Mouse (Mus musculus): ENCODE data around the gene Itih5. TPM values are rescaled to one million over a fixed set of nuclear protein-coding genes. Genes with fewer than 3 reads are reported as not detected.

The Itih5 gene
- 10 to 100 TPM; 25.3 to 28.2 TPM for total RNA-seq (2021)
- long read RNA-seq, experiment 1, full-length matches to known transcripts, result 6 of 12 reads
- long read RNA-seq, experiment 1, partial matches to known transcripts, result 0 of 12 reads
- long read RNA-seq, experiment 1, other reads (novel, unspliced or antisense), result 6 of 12 reads
- long read RNA-seq, experiment 2, full-length matches to known transcripts, result 32 of 47 reads
- long read RNA-seq, experiment 2, partial matches to known transcripts, result 5 of 47 reads
- long read RNA-seq, experiment 2, other reads (novel, unspliced or antisense), result 10 of 47 reads

- peak; percentile 14 to 21 for DNase-seq (ENCODE audit: low spot score in 2 of 2)
Measured at GRCm38 (mm10) chr2:10153201-10154075, at the start of gene Itih5. Itih5 (plus strand) TSS chr2:10153571.

DNA sequence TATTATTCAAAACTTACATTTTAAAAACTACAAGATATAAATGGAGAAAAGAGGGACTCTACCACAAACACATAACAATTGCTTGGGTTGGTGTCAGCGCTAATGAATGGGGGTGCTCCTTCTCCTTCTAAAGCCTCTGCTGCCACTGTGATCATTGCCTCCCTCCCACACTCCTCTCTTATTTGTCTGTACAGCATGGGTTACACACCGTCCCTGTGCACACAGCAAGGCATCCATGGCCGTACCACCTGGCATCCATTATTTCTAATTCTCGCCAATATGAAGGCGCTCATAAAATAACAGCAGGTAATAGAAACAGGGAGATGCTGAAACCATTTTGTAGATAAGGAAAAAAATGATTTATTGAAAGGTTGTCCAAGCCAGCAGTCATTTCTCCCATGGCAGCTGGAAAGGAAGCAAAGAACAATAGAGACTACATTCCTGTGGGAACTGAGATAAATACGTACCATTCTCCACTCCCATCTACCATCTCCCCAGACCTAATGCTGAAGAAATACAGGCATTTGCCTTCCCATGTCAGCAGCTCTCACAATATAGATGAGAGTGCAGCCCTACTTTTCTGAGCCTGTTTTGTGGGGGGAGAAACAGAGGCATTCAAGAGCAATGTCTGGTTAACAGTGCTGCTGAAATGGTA, 44.7 kb upstream of the Itih5 start:
- DNase-seq (ENCODE audit: low spot score in 2 of 2), result no peak

GRCm38 (mm10) chr2:10118751-10119150, 34.6 kb upstream of the Itih5 start:
- DNase-seq (ENCODE audit: low spot score in 2 of 2), result no peak

DNA sequence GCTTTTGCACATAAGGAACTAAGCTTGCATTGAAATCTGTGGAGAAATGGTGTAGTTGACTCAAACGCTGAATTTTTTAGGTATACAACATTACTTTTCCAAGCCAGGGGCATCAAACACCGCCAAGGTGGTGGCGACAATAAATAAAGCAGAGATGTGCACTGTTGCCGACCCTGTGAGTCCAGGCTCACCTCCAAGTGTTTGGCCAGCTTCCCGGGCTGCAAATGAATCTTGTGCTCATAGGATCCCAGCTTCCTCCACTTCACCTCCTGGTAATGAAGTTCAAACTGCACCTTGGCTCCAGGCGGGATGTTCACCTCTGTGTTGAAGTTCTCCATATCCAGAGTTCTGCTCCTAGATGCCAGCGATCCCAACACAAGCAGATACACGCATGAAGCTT, 34.1 kb upstream of the Itih5 start:
- DNase-seq (ENCODE audit: low spot score in 2 of 2), result no peak

DNA sequence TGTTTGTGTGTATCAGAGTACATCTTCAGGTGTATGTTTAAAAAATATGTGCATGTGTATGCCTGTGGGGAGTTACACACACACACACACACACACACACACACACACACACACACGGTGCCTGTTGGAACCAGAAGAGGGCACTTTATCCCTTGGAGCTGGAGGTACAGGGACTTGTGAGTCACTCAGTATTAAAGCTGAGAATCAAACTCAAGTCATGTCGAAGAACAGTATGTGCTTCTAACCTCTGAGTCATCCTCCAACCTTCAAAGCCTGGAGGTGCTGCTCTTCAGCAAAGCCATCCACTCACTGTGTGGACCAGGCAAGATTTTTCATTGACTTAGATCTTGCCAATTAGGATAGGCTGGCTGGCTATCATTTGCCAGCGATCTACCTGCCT, 31.5 kb upstream of the Itih5 start:
- no peak for DNase-seq (ENCODE audit: low spot score in 2 of 2)

DNA sequence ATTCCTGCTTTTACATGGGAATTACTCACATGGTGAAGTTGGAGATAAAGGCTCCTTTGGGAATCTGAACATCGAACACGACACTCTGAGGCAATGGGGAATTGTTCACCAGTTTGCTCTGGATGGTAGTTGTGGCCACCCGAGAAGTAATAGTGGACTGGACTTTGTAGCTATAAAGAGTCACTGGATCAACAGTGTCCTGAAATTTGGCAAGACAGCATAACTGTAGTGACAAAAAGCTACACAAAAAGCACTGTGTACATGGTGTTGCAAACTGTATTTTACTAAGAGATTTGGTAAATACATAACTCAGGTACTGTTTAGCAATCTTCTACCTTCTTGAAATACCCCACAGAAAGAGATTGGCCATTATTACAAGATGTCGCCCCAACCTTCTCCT, 27.2 kb upstream of the Itih5 start:
- DNase-seq (ENCODE audit: low spot score in 2 of 2), result no peak

DNA sequence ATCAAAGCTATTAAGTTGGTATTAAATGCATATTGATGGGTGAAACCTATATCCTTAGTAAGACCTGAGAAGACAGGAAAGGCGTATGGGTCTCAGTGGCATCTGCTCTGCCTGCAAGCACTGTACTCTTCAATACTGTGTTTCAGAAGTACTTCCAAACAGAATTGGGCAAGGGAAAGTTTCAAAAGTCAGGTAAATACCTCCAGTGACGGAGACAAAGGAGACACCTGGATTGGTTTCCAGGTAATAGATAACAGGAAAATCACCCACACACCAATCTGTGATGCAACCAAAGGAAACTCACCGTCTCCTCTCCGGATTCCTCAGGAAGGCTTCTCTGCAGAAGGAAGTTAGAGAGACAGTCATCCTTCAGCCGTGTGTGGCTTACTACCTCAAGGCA, 25.9 kb upstream of the Itih5 start:
- no peak for DNase-seq (ENCODE audit: low spot score in 2 of 2)

DNA sequence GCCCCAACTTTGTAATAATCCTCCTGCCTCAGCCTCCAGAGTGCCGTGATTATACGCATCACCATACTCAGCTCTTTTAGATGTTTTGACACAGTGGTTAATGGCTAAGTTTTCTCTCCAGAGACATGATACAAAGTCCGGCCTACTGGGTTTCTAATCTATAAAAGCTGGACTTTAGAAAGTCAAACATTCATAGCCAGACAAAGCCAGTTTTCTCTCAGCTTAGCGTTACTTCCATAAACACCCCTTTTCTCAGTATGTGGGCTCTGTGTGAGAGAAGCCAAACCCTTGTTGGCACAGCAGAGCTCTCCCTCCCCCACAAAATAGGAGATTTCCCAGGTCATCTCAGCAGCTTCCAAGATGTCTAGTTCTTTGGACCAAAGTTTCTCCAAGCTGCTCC, 24.8 kb upstream of the Itih5 start:
- no peak for DNase-seq (ENCODE audit: low spot score in 2 of 2)

DNA sequence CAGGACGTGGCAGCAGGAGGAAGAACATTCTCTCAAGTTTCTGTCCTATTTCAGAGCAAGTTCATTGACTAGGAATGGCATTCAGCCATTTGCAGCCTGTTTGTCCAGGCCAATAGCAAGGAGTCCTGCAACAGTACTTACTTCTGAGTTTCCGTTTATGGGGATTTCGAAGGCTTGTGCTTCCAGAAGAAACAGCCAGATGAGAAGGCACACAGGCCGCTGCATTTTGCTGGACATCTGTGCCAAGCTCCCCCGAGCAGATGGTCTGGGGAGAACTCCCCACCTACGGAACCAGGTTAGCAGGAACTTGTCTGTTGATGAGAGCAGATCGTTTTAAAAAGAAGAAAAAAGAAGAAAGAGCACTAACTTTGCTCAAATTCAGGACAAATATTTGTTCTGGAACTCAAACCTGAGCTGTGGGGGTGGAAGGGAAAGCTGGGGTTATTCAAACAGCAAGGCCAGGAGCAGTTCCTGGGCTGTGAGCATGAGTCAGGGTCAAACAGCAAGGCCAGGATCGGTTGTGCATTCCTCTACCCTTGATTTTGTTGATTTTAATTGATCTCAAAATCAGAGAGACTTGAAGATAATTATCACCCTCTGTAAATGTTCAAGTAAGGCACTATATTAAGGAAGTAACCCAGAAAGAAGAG, 22.9 kb upstream of the Itih5 start:
- no peak for DNase-seq (ENCODE audit: low spot score in 2 of 2)

GRCm38 (mm10) chr2:10131296-10131695, 22.1 kb upstream of the Itih5 start, which contains the start of gene Itih2:
Itih2 (minus strand) TSS chr2:10131396.
- DNase-seq (ENCODE audit: low spot score in 2 of 2), result no peak

- DNase-seq (ENCODE audit: low spot score in 2 of 2), result no peak
Measured at GRCm38 (mm10) chr2:10132128-10132527, 21.2 kb upstream of the Itih5 start.

DNA sequence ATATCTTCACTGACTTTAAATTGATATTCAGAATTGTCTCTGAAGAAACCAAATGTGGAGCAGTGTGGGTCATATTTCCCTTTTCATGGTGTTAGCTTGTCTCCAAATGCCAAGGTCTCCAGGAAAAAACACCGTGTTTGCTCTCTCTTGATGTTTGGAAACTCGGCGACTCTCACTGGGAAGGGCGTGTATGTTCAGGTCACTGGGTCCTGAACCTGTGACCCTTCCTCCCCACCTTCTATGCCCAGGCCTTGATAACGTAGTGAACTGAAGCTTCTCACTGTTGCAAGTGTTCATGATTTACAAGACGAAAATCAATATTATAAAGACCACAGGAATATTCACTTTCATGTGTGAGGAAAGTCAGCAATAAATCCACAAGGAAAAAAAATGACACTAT, 19.4 kb upstream of the Itih5 start:
- no peak for DNase-seq (ENCODE audit: low spot score in 2 of 2)

GRCm38 (mm10) chr2:10137320-10137719, 16.1 kb upstream of the Itih5 start:
- no peak for DNase-seq (ENCODE audit: low spot score in 2 of 2)

DNA sequence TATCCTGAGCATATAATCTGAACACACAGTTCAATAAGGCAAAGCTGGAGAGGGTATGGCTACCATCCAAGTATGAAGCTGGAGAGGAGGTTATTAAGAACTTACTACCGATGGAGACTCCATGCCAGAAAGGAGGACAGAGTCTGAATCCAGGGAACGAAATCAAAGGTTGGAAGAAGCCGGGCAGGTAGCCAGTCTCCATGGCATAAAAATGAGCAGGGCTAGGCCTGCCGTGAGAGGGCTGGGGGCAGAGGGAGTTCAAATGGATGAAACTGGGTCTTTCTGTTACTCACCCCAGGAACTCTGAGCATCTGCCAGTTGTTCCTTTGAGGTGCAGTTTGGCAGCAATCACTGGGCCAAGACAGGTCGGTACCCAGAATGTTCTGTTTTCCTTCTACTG, 12.9 kb upstream of the Itih5 start:
- DNase-seq (ENCODE audit: low spot score in 2 of 2), result no peak

- DNase-seq (ENCODE audit: low spot score in 2 of 2), result peak in 1 of 2 experiments; percentile 38
Measured at GRCm38 (mm10) chr2:10142472-10143454, 10.6 kb upstream of the Itih5 start.

- no peak for DNase-seq (ENCODE audit: low spot score in 2 of 2)
Measured at GRCm38 (mm10) chr2:10145514-10145913, 7.9 kb upstream of the Itih5 start.

GRCm38 (mm10) chr2:10147176-10147575, 6.2 kb upstream of the Itih5 start:
- DNase-seq (ENCODE audit: low spot score in 2 of 2), result no peak

GRCm38 (mm10) chr2:10152590-10152989, 781 bp upstream of the Itih5 start:
- DNase-seq (ENCODE audit: low spot score in 2 of 2), result no peak

DNA sequence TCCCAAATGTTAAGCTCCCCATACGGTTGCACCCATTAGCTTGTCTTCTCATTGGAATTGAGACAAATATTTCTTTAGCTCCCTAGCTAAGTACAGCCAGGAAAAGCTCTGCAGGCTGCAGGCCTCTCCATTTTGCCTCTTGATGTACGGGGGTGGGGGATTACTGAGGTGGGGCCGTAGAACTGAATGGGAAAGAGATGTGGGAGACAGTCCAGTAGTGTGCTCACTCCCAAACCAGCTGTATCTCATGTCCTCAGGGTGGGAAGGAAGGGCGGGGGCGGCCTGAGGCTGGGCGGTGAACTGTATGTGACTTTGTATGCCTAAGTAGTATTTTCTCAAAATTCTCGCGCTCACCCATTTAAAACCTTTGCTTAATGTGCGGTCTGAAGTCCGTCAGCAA, 3.8 kb downstream of the Itih5 start:
- no peak for DNase-seq (ENCODE audit: low spot score in 2 of 2)

DNA sequence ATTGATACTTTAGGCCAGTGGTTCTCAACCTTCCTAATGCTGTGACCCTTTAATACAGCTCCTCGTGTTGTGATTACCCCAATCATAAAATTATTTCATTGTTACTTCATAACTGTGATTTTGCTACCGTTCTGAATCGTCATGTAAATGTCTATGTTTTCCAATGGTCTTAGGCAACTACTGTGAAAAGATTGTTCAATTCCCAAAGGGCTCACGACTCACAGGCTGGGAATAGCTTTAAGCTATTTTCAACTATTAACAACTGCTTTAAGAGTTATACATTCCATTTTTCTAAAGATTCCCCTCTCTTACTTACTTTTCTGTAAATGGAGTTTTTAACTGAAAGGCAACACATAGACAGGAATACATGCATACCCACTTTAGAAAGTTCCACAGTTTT, 8.6 kb downstream of the Itih5 start:
- DNase-seq (ENCODE audit: low spot score in 2 of 2), result no peak

Data from adrenal gland, postnatal 4 days (tissue).